Mouse (Mus musculus): ENCODE results near the gene Cd7.
"Not testable (repeated sequence)": the region's sequence is repeated elsewhere in the genome, so short reads cannot be mapped to it uniquely, and the experiment has no call there.

The Cd7 gene

GRCm38 (mm10) chr11:121039302-121039701, at the start of gene Cd7:
TSS of gene Cd7 (minus strand) at chr11:121039418.
- DNase-seq (ENCODE audit: low spot score in 2 of 2): no peak

GRCm38 (mm10) chr11:121088997-121089396, 49.8 kb upstream of the Cd7 start:
- no peak for DNase-seq (ENCODE audit: low spot score in 2 of 2)

DNA sequence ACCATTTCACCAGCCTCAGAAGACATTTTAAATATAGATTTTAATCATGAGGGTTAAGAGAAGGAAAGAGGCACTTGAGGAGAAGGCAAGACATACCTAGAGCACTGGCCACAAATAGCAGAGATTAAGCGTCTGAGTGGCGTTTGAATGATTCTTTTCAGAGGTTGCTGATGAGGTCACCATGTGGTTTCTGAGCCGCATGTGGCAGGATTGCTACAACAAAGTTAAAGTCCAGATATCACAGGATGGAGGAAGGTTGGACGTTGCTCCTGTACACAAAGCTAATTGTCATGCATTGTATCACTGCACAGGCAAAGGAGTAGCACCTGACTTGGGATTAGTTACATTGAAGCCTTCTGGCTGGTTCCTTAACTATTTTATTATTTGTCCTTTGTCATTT, 47.1 kb upstream of the Cd7 start:
- no peak for DNase-seq (ENCODE audit: low spot score in 2 of 2)

DNA sequence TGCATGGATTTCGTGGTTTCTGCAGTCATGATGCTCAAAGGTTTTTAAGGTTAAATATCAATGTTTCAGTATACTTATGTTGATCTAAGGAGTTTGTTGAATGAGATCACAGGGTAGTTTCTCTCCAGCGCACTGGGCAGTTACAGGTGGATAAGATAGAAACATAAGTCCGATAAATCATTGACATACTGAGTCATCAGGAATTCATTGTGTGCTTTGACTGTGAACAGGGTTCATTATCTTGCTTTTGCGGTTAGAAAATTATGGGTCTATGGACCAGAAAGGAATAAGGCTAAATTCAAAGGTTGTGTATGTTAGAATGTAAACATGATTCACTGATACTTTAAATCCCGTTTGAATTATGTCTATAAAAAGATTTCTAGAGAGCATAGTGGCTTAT, 46.0 kb upstream of the Cd7 start:
- DNase-seq (ENCODE audit: low spot score in 2 of 2): no peak

DNA sequence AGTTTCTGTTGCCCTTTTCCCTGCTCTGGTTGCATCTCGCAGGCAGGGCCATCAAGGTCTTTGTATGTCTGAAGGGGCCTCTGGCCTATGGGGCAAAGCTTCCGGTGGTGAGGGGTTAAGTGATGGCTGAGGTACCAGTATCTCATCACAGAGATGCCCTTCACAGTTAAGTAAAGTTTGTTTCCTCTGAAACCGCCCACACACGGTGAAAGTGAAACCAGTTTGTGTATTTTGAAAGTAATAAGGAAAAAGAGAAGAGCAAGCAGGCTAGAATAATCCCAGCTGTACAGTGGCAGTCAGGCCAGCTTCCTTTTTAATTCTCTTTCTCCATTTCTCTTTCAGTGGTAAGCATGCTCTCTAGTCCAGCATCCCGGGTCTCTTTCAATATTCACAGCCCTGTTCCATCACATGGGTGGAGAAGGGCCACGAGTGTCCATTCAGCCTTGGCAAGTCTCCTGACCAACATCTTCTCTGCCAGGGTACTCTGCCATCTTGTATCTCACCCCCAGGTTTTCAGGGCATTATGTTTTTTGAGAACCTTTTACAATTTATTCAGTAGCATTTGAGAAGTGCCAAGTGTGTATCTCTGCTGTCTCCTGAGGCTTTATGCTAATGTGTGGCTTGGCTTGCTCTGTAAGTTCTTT, 43.8 kb upstream of the Cd7 start:
- DNase-seq (ENCODE audit: low spot score in 2 of 2): no peak

DNA sequence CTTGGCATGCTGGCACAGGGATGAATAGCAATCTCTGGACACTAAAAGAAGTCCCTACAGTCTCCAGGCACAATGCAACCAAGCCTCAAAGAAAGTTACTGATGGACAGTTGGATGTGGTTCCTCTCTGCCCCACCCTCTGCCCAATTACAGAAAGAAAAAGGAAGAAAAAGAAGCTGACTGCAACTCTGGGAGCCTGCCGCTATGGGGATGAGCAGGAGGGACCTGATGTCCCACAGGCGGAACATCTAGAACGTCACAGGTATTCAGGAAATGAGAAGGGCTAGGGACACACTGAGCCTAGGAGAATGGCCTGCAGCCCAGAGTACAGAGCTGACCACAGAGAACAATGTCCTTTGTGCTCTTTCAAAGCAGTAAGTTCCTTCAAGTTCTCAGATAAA, 43.0 kb upstream of the Cd7 start:
- DNase-seq (ENCODE audit: low spot score in 2 of 2): no peak

GRCm38 (mm10) chr11:121081120-121081519, 41.9 kb upstream of the Cd7 start, which contains the start of gene Sectm1a:
TSS of gene Sectm1a (minus strand) at chr11:121081220.
- no peak for DNase-seq (ENCODE audit: low spot score in 2 of 2)

- no peak for DNase-seq (ENCODE audit: low spot score in 2 of 2)
Measured at GRCm38 (mm10) chr11:121080330-121080729, 41.1 kb upstream of the Cd7 start.

GRCm38 (mm10) chr11:121075655-121076054, 36.4 kb upstream of the Cd7 start:
- no peak for DNase-seq (ENCODE audit: low spot score in 2 of 2)

GRCm38 (mm10) chr11:121069662-121070061, 30.4 kb upstream of the Cd7 start:
- not testable (repeated sequence) for DNase-seq (ENCODE audit: low spot score in 2 of 2)

GRCm38 (mm10) chr11:121067895-121068294, 28.7 kb upstream of the Cd7 start:
- no peak for DNase-seq (ENCODE audit: low spot score in 2 of 2)

DNA sequence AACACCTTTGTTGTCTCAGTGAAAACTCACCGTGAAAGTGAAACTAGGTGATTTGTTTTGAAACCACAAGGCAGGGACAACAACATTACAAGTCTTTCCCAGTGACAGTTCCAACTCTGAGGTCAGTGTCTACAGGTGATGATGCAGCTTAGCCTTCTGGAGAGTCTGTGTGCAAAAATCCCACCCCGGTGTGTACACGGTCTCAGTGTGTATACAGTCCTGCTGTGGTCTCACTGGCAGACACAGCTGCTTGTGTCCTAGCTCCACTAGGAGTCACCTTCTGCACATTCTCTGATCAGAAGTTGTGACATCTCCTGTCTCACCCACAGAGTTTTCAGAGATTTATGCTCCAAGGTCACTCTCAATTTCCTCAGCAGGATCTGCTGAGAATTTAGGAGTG, 25.0 kb upstream of the Cd7 start:
- no peak for DNase-seq (ENCODE audit: low spot score in 2 of 2)

DNA sequence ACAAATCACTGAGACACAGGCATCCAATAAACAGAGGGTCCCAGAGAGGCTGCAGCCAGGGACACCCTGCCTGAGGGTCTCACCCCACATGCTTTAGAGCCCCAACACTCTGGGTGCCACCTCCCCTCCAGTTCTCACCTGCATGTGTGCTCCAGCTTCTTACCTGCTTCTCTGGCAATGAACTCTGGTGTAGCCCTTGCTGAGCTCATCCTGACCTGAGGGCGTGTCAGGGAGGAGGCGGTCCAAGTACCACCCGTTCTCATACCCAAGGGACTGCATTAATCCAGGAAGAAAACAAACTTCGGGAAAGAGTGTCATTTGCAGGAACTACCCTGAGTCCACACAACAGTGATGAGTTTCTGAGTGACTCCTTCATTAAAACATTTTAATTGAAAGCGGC, 24.2 kb upstream of the Cd7 start, which contains the start of gene Sectm1b:
Gene Sectm1b, minus strand, starts transcription at position 191 of the 400 bp plus-strand sequence.
- DNase-seq (ENCODE audit: low spot score in 2 of 2): no peak

- DNase-seq (ENCODE audit: low spot score in 2 of 2): no peak
Measured at GRCm38 (mm10) chr11:121061615-121062014, 22.4 kb upstream of the Cd7 start.

GRCm38 (mm10) chr11:121060401-121061067, 21.3 kb upstream of the Cd7 start:
- DNase-seq (ENCODE audit: low spot score in 2 of 2): not testable (repeated sequence)

DNA sequence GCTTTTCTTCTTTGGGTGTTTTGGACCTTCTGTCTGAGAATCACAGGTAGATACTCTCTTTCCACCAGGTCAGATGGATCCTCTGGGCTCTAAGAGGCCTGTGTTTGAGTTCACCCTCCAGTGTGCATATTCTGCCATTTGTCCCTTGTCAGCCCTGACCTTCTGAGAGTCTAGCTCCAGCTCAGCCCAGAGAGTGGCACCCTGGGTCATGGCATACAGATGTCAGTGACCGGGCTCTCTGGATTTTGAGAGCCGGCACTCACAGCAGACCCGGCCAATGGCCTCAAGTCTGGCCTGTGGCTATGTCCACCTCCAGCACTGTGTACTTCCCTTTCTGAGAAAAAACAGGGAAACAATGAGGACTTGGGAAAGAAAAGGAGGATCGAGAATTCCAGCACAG, 20.3 kb upstream of the Cd7 start:
- no peak for DNase-seq (ENCODE audit: low spot score in 2 of 2)

GRCm38 (mm10) chr11:121058956-121059355, 19.7 kb upstream of the Cd7 start:
- DNase-seq (ENCODE audit: low spot score in 2 of 2): no peak

DNA sequence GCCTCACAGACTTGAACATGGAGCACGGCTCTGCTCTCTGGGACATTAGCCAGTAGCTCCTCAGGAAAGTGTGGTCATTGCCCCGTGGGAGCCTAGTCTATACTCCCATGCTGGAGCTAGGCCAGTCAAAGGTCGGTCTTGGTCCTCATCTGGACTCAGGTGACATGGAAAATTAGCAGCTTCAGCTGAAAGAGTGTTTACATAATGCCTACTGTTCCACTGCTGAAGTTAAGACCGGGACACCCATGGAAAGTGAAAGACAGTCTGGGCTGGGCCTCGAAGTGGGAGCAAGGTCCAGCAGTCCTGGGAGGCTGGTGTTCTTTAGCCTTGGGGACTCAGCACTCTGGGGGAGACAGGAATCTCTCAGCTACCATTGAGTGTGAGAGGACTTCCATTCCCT, 18.9 kb upstream of the Cd7 start:
- no peak for DNase-seq (ENCODE audit: low spot score in 2 of 2)

DNA sequence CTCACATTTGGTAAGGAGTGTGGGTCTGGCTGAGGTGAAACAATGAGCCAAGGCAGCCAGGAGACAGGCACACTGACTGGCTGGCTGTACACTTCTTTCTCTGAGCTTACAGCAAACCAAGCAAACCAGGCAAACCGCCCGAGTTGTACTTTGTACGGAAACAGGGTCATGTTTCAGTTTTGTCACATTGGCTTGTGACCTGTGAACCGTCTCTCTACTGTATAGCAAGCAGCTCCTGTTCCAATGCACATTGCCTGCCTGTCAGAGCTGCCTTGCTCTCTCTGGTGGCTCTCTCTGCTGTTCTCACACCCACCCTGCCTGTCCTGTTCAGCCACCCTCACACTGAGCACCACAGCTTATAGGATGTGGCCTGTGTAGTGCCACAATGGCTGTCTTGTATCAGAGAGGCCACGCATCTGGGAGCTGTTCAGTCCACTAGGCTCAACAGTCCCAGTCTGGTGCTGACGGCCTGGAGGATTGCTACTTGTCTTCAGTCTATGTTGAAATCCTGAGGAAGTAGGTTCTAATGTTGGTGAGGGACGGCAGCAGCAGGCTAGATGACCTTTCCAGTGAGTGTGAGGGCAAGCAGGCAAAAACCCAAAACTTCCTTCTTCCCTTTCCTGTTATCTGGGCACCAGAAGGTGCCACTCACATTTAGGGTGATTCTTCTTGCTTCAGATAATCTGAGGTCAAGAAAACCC, 17.5 kb upstream of the Cd7 start:
- DNase-seq (ENCODE audit: low spot score in 2 of 2): no peak

GRCm38 (mm10) chr11:121053536-121053935, 14.3 kb upstream of the Cd7 start:
- DNase-seq (ENCODE audit: low spot score in 2 of 2): peak; percentile 65 to 71

GRCm38 (mm10) chr11:121052387-121052786, 13.2 kb upstream of the Cd7 start:
- DNase-seq (ENCODE audit: low spot score in 2 of 2): no peak

- DNase-seq (ENCODE audit: low spot score in 2 of 2): no peak
Measured at GRCm38 (mm10) chr11:121051793-121052192, 12.6 kb upstream of the Cd7 start.

DNA sequence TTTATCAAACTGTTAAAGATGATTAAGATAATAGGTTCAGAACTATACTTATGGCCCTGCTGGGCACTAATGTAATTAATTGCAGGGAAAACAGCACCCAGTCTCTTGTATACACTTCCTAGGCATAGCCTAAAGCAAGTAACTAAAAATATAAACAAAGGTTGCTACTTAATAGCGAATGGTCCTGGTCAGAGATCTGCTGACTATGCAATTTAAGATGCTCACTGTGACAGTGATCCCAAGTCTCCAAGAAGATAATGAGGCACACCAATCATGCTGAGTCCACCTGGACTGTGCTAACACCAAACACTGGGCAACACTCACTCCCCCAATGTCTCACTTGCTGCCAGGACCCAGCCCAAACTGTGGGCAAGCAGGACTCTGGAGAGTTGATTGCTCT, 10.6 kb upstream of the Cd7 start:
- DNase-seq (ENCODE audit: low spot score in 2 of 2): no peak

All from urinary bladder, adult 18-20 months (tissue).